Comparison of ENCODE assay signal across 20 mouse cellular contexts in the genomic region with DNA sequence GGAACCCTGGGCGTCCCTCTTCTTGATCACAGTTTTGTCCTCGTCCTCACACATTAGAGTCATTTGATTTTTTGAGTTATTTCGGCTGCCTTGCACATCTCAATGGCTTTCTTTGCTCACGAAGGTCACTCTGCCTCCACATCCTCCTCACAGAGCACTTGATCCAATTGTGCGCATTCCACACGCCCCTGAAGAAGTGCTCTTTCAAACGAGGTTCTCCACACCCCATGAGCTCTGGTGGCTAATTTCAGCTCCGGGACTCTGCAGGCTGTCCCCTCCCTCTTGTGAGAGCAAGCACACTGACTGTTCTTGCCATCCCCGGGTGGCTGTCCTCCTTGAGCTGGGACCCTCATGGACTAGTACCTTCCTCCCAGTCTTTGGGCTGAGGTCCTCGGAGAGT. TPM values are rescaled to one million over a fixed set of nuclear protein-coding genes. Genes with fewer than 3 reads are reported as not detected.
DNase-seq lines count a peak whose midpoint lies in the region; ATAC-seq lines count a peak whose summit lies in the region.
"Had no signal": no experiment of that assay in that cellular context is flagged by ENCODE, and none has a peak within 500 bp of the region (broad histone marks: within the 10 kb centered on the region; RNA-seq: fewer than 3 reads in every experiment).

No protein-coding gene starts in this region.

- ATAC-seq in forebrain, embryonic 13.5 days: no peak; the same call in 1 of the 2 replicates
- ATAC-seq in forebrain, embryonic 16.5 days: no peak
- ATAC-seq in kidney, embryonic 14.5 days (ENCODE audit: low FRiP score, low TSS enrichment): no peak
- ATAC-seq in midbrain, embryonic 11.5 days (ENCODE audit: low FRiP score): no peak
- no peak for ATAC-seq in limb, embryonic 13.5 days (ENCODE audit: low FRiP score, low read depth)
- ATAC-seq: intestine, postnatal 0 days had no signal

- H3K4me3 ChIP-seq in forebrain, embryonic 13.5 days: no peak overlapping the region
- no peak overlapping the region for H3K4me3 ChIP-seq in forebrain, embryonic 16.5 days (replicated peaks; ENCODE audit: low read length)
- no peak overlapping the region for H3K4me3 ChIP-seq in kidney, embryonic 14.5 days (ENCODE audit: low read length)
- no peak overlapping the region for H3K4me3 ChIP-seq in midbrain, embryonic 10.5 days
- H3K4me3 ChIP-seq in midbrain, embryonic 11.5 days (ENCODE audit: low read depth, low read length): no peak overlapping the region
- H3K4me3 ChIP-seq in limb, embryonic 13.5 days: no peak overlapping the region
- H3K4me3 ChIP-seq: heart, embryonic 15.5 days; stomach, embryonic 15.5 days had no signal

- peak overlapping the region; percentile 40 for H3K4me2 ChIP-seq in forebrain, embryonic 13.5 days
- H3K4me2 ChIP-seq in forebrain, embryonic 16.5 days (ENCODE audit: low read length): no peak overlapping the region
- peak overlapping the region; percentile 25; the same call in 1 of the 2 replicates for H3K4me2 ChIP-seq in kidney, embryonic 14.5 days (replicated peaks; ENCODE audit: low read depth, low read length)
- H3K4me2 ChIP-seq in midbrain, embryonic 11.5 days: no peak overlapping the region
- H3K4me2 ChIP-seq in limb, embryonic 13.5 days (replicated peaks): peak overlapping the region; percentile 11; the same call in 1 of the 2 replicates
- H3K4me2 ChIP-seq: heart, embryonic 15.5 days; liver, embryonic 11.5 days; stomach, embryonic 15.5 days had no signal

- H3K27ac ChIP-seq in forebrain, embryonic 13.5 days: no peak overlapping the region; the same call in 1 of the 2 replicates
- H3K27ac ChIP-seq in forebrain, embryonic 16.5 days (ENCODE audit: low read length): no peak overlapping the region
- no peak overlapping the region for H3K27ac ChIP-seq in kidney, embryonic 14.5 days (ENCODE audit: low read depth, low read length)
- H3K27ac ChIP-seq in midbrain, embryonic 10.5 days (replicated peaks): peak overlapping the region; percentile 52; the same call in 1 of the 2 replicates
- H3K27ac ChIP-seq in midbrain, embryonic 11.5 days (ENCODE audit: low read depth, low read length): no peak overlapping the region
- no peak overlapping the region for H3K27ac ChIP-seq in limb, embryonic 13.5 days
- H3K27ac ChIP-seq: heart, embryonic 15.5 days; stomach, embryonic 15.5 days had no signal

- no peak for DNase-seq in kidney, adult 18-20 months
- no peak for DNase-seq in midbrain, embryonic 10.5 days (ENCODE audit: low spot score)
- DNase-seq in midbrain, embryonic 11.5 days (ENCODE audit: low spot score, missing footprints): no peak
- no peak for DNase-seq in thymus, postnatal 4 days
- DNase-seq: adrenal gland, adult 2 months; cerebellum, adult 11 months; cerebellum, postnatal 14 days; gastrocnemius, postnatal 36 days; lung, postnatal 10 days; right cerebral cortex, postnatal 14 days; thymus, adult 2 months had no signal

- H3K27me3 ChIP-seq in forebrain, embryonic 13.5 days: no peaks in the 10 kb centered on the region
- no peaks in the 10 kb centered on the region for H3K27me3 ChIP-seq in forebrain, embryonic 16.5 days (replicated peaks; ENCODE audit: control insufficient read depth, insufficient read depth, low read length)
- H3K27me3 ChIP-seq in kidney, embryonic 14.5 days (ENCODE audit: control insufficient read depth, insufficient read depth, low read length): no peaks in the 10 kb centered on the region
- H3K27me3 ChIP-seq in midbrain, embryonic 10.5 days (ENCODE audit: low read depth, poor library complexity, severe bottlenecking): peaks cover 35% of the 10 kb centered on the region
- no peaks in the 10 kb centered on the region for H3K27me3 ChIP-seq in midbrain, embryonic 11.5 days (ENCODE audit: control insufficient read depth, insufficient read depth, low read length)
- 0 out of 2 replicates have a peak, but pooled peaks cover 3% of the 10 kb centered on the region for H3K27me3 ChIP-seq in limb, embryonic 13.5 days
- H3K27me3 ChIP-seq: heart, embryonic 15.5 days; stomach, embryonic 15.5 days had no signal

- no peaks in the 10 kb centered on the region for H3K9me3 ChIP-seq in forebrain, embryonic 13.5 days (replicated peaks)
- H3K9me3 ChIP-seq in forebrain, embryonic 16.5 days (ENCODE audit: control insufficient read depth, low read length): no peaks in the 10 kb centered on the region
- H3K9me3 ChIP-seq in kidney, embryonic 14.5 days (ENCODE audit: control insufficient read depth, low read length): no peaks in the 10 kb centered on the region
- no peaks in the 10 kb centered on the region for H3K9me3 ChIP-seq in midbrain, embryonic 10.5 days (replicated peaks)
- H3K9me3 ChIP-seq in midbrain, embryonic 11.5 days (ENCODE audit: control insufficient read depth, low read length): no peaks in the 10 kb centered on the region
- H3K9me3 ChIP-seq in limb, embryonic 13.5 days: no peaks in the 10 kb centered on the region
- H3K9me3 ChIP-seq: heart, embryonic 15.5 days; stomach, embryonic 15.5 days had no signal

- no peak overlapping the region for H3K9ac ChIP-seq in forebrain, embryonic 13.5 days
- H3K9ac ChIP-seq in forebrain, embryonic 16.5 days (replicated peaks; ENCODE audit: low read depth, low read length): no peak overlapping the region
- no peak overlapping the region for H3K9ac ChIP-seq in kidney, embryonic 14.5 days (ENCODE audit: low read depth, low read length)
- no peak overlapping the region for H3K9ac ChIP-seq in midbrain, embryonic 11.5 days (ENCODE audit: low read length)
- H3K9ac ChIP-seq in limb, embryonic 13.5 days: no peak overlapping the region
- H3K9ac ChIP-seq: heart, embryonic 15.5 days; stomach, embryonic 15.5 days had no signal

- peaks cover 29% of the 10 kb centered on the region for H3K4me1 ChIP-seq in forebrain, embryonic 13.5 days
- H3K4me1 ChIP-seq in forebrain, embryonic 16.5 days (replicated peaks; ENCODE audit: control insufficient read depth, insufficient read depth, low read length): peaks cover 12% of the 10 kb centered on the region
- peaks cover 12% of the 10 kb centered on the region for H3K4me1 ChIP-seq in kidney, embryonic 14.5 days (ENCODE audit: control insufficient read depth, insufficient read depth, low read length)
- H3K4me1 ChIP-seq in midbrain, embryonic 10.5 days: peaks cover 38% of the 10 kb centered on the region
- H3K4me1 ChIP-seq in midbrain, embryonic 11.5 days (ENCODE audit: control insufficient read depth, insufficient read depth, low read length): peaks cover 7% of the 10 kb centered on the region
- H3K4me1 ChIP-seq in limb, embryonic 13.5 days: peaks cover 25% of the 10 kb centered on the region

- H3K36me3 ChIP-seq in forebrain, embryonic 13.5 days (ENCODE audit: poor library complexity, severe bottlenecking): no peaks in the 10 kb centered on the region
- H3K36me3 ChIP-seq in forebrain, embryonic 16.5 days (ENCODE audit: control insufficient read depth, insufficient read depth): no peaks in the 10 kb centered on the region
- no peaks in the 10 kb centered on the region for H3K36me3 ChIP-seq in kidney, embryonic 14.5 days (ENCODE audit: control insufficient read depth, insufficient read depth, low read length)
- H3K36me3 ChIP-seq in midbrain, embryonic 10.5 days: no peaks in the 10 kb centered on the region
- no peaks in the 10 kb centered on the region for H3K36me3 ChIP-seq in midbrain, embryonic 11.5 days (ENCODE audit: control insufficient read depth, insufficient read depth, low read length)
- no peaks in the 10 kb centered on the region for H3K36me3 ChIP-seq in limb, embryonic 13.5 days
- H3K36me3 ChIP-seq: stomach, embryonic 15.5 days had no signal

- WGBS in forebrain, embryonic 13.5 days: 39% methylated on average over 10 of the region's 10 CpGs
- 52% methylated on average over 10 of the region's 10 CpGs for WGBS in forebrain, embryonic 16.5 days
- WGBS in kidney, embryonic 14.5 days: 49% methylated on average over 10 of the region's 10 CpGs
- WGBS in midbrain, embryonic 10.5 days: 67% methylated on average over 10 of the region's 10 CpGs
- 65% methylated on average over 10 of the region's 10 CpGs for WGBS in midbrain, embryonic 11.5 days
- 64% methylated on average over 10 of the region's 10 CpGs for WGBS in limb, embryonic 13.5 days

RNA-seq across cellular contexts. Expression of a gene that starts 38.7 kb away (rescaled TPM):
- polyA plus RNA-seq in forebrain, embryonic 13.5 days (2015; fragmentation: Nextera tagmentation; extraction: Ambion mirVana): 0.10 TPM in 1 of 2 replicates, not detected in the other
- 0.20 TPM in 1 of 2 replicates, not detected in the other for polyA plus RNA-seq in forebrain, embryonic 16.5 days (2015; fragmentation: Nextera tagmentation; extraction: Ambion mirVana)
- 12.7 and 20.4 TPM in 2 replicates for polyA plus RNA-seq in kidney, embryonic 14.5 days (2014; fragmentation: Nextera tagmentation; extraction: Ambion mirVana)
- polyA plus RNA-seq in midbrain, embryonic 10.5 days (2016; fragmentation: Nextera tagmentation; extraction: Ambion mirVana): 0.06 TPM in 1 of 2 replicates, not detected in the other
- not detected in 2 replicates for polyA plus RNA-seq in midbrain, embryonic 11.5 days (2014; fragmentation: Nextera tagmentation; extraction: Ambion mirVana)
- polyA plus RNA-seq in limb, embryonic 13.5 days (2015; fragmentation: Nextera tagmentation; extraction: Ambion mirVana): 0.10 and 0.23 TPM in 2 replicates
- polyA plus RNA-seq: neural tube, embryonic 11.5 days had no signal

Comparison
In these comparisons a context has a peak if more than half of its experiments do, and no peak if none do; other contexts are left out.
1. H3K4me2 ChIP-seq: peak in forebrain, embryonic 13.5 days (single experiment), kidney, embryonic 14.5 days (single experiment) and limb, embryonic 13.5 days (single experiment); none in forebrain, embryonic 16.5 days (single experiment) and midbrain, embryonic 11.5 days (single experiment).
2. RNA of a gene that starts 38.7 kb away (polyA plus RNA-seq): 12.7 to 20.4 TPM in kidney, embryonic 14.5 days; 0.20 TPM in forebrain, embryonic 16.5 days, 0.10 TPM in forebrain, embryonic 13.5 days, 0.10 to 0.23 TPM in limb, embryonic 13.5 days, 0.06 TPM in midbrain, embryonic 10.5 days and not detected in midbrain, embryonic 11.5 days; every median in the first group is over 10 times any median in the second.